Mouse (Mus musculus): ENCODE measurements around the gene Sypl. TPM values are rescaled to one million over a fixed set of nuclear protein-coding genes. Genes with fewer than 3 reads are reported as not detected.

Gene Sypl
- polyA plus RNA-seq, 1 experiment from 2014 or later: 176 TPM

DNA sequence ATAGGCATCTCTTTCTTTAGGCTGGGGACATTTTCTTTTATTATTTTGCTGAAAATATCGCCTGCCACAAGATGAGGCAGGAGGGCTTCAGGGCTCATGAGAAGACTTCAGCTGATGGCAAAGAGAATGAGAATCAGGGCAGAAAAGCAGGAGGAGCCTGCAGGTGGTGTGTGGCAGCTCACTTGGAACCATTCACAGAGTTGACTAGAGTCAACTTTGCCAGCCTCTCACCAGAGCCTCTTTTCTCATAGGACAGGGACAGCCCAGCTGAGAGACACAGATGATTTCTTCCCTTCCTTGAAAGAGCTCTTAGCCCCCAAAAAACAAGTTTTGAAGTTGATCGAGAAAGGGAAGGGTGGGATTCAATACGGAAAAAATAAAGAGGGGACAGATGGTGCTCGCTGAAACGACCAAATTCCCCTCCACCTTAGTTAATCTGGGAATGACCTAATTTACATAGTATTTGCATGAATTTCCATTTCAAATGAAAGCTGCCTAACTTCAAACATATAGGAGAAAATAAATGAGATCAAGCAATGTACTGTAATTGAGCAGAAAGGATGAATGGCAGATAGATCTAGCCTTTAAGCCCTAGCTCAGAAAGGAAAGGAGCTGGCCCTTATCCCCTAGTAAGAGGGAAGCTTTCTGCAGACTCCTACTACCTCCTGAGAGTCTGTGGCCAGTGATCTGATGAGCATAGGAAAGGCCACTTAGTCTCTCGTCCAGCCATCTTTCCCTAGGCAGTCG, 60.5 kb downstream of the Sypl start:
- TF ChIP-seq CTCF (IDR thresholded peaks at IDR 0.05; ENCODE audit: low read depth): no peak
- Histone ChIP-seq H3K27ac (ENCODE audit: low read depth, low read length) (no peak overlapping the region), H3K9ac (ENCODE audit: low read depth, low read length) (no peak overlapping the region), H3K4me2 (replicated peaks; ENCODE audit: low read depth) (no peak overlapping the region), H3K36me3 (ENCODE audit: control insufficient read depth, insufficient read depth) (no peaks in the 10 kb centered on the region), H3K9me3 (ENCODE audit: control insufficient read depth) (no peaks in the 10 kb centered on the region), H3K27me3 (replicated peaks; ENCODE audit: control insufficient read depth, insufficient read depth, low read length) (no peaks in the 10 kb centered on the region), H3K4me1 (replicated peaks; ENCODE audit: control insufficient read depth, insufficient read depth, low read length) (no peaks in the 10 kb centered on the region), H3K4me3 (ENCODE audit: low read depth, low read length) (no peak overlapping the region)
- 65% methylated on average over 7 of the region's 7 CpGs for WGBS
- no peak for ATAC-seq

GRCm38 (mm10) chr12:33015103-33015502, 61.4 kb downstream of the Sypl start:
- Histone ChIP-seq H3K9me3 (ENCODE audit: control insufficient read depth) (no peaks in the 10 kb centered on the region), H3K27me3 (replicated peaks; ENCODE audit: control insufficient read depth, insufficient read depth, low read length) (no peaks in the 10 kb centered on the region), H3K4me2 (replicated peaks; ENCODE audit: low read depth) (no peak overlapping the region), H3K9ac (ENCODE audit: low read depth, low read length) (no peak overlapping the region), H3K4me1 (replicated peaks; ENCODE audit: control insufficient read depth, insufficient read depth, low read length) (no peaks in the 10 kb centered on the region), H3K4me3 (ENCODE audit: low read depth, low read length) (no peak overlapping the region), H3K27ac (ENCODE audit: low read depth, low read length) (no peak overlapping the region), H3K36me3 (ENCODE audit: control insufficient read depth, insufficient read depth) (no peaks in the 10 kb centered on the region)
- no peak for TF ChIP-seq CTCF (IDR thresholded peaks at IDR 0.05; ENCODE audit: low read depth)
- WGBS: 67% methylated on average over 1 of the region's 1 CpGs
- peak; percentile 41; the same call in 1 of the 2 replicates for ATAC-seq

GRCm38 (mm10) chr12:33016824-33017705, 63.4 kb downstream of the Sypl start:
- TF ChIP-seq CTCF (IDR thresholded peaks at IDR 0.05; ENCODE audit: low read depth): no peak

DNA sequence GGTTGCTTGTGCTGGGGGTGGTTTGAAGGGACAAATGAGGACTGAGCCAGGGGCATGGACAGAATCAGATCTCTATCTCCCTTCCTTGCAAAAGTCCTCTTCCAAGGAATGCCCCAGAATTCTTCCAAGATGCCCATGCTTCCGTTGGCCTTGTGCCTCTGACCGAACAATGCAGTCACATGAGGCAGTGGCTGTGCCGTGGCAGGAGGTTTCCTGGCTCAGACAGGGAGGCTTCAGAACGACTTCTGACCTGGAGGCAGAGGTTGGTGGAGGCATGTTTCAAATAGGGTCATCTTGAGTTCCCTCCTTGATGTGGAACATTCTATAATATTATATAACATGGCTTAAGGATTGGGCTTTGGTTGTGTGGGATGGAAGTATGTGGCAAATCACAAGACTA, 64.9 kb downstream of the Sypl start:
- 68% methylated on average over 4 of the region's 4 CpGs for WGBS
- H3K27me3 ChIP-seq (replicated peaks; ENCODE audit: control insufficient read depth, insufficient read depth, low read length): no peaks in the 10 kb centered on the region
- no peaks in the 10 kb centered on the region for H3K9me3 ChIP-seq (ENCODE audit: control insufficient read depth)
- H3K27ac ChIP-seq (ENCODE audit: low read depth, low read length): no peak overlapping the region
- H3K36me3 ChIP-seq (ENCODE audit: control insufficient read depth, insufficient read depth): no peaks in the 10 kb centered on the region
- no peaks in the 10 kb centered on the region for H3K4me1 ChIP-seq (replicated peaks; ENCODE audit: control insufficient read depth, insufficient read depth, low read length)
- no peak for ATAC-seq
- no peak for TF ChIP-seq CTCF (IDR thresholded peaks at IDR 0.05; ENCODE audit: low read depth)
- H3K4me2 ChIP-seq (replicated peaks; ENCODE audit: low read depth): no peak overlapping the region
- no peak overlapping the region for H3K9ac ChIP-seq (ENCODE audit: low read depth, low read length)
- no peak overlapping the region for H3K4me3 ChIP-seq (ENCODE audit: low read depth, low read length)

More at GRCm38 (mm10) chr12:33016824-33017705, 63.4 kb downstream of the Sypl start:
- Histone ChIP-seq H3K4me3 (ENCODE audit: low read depth, low read length) (no peak overlapping the region), H3K36me3 (ENCODE audit: control insufficient read depth, insufficient read depth) (no peaks in the 10 kb centered on the region), H3K9me3 (ENCODE audit: control insufficient read depth) (no peaks in the 10 kb centered on the region), H3K27ac (ENCODE audit: low read depth, low read length) (no peak overlapping the region), H3K4me2 (replicated peaks; ENCODE audit: low read depth) (no peak overlapping the region), H3K4me1 (replicated peaks; ENCODE audit: control insufficient read depth, insufficient read depth, low read length) (no peaks in the 10 kb centered on the region), H3K9ac (ENCODE audit: low read depth, low read length) (no peak overlapping the region), H3K27me3 (replicated peaks; ENCODE audit: control insufficient read depth, insufficient read depth, low read length) (no peaks in the 10 kb centered on the region)
- no peak for ATAC-seq
- WGBS: 63% methylated on average over 7 of the region's 7 CpGs

DNA sequence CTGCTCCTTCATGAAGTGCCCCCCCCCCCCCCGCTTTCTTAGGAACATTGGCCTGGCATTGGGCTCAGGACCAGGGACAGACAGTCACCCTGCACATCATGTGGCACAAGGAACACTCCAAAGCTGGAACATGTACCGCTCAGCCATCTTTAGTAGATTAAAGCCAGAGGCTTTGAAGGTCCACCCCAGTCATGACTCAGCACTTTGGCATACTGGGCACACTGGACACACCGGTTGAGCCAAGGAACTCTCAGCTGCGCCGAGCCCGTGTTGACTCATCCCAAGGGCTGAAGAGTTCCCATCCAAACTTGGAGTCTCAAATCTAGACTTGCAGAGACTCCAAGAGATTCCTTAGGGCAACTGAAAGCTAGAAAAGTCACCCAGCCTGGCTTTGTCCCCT, 66.3 kb downstream of the Sypl start:
- ATAC-seq: no peak
- Histone ChIP-seq H3K9me3 (ENCODE audit: control insufficient read depth) (no peaks in the 10 kb centered on the region), H3K36me3 (ENCODE audit: control insufficient read depth, insufficient read depth) (no peaks in the 10 kb centered on the region), H3K9ac (ENCODE audit: low read depth, low read length) (no peak overlapping the region), H3K27ac (ENCODE audit: low read depth, low read length) (no peak overlapping the region), H3K4me2 (replicated peaks; ENCODE audit: low read depth) (no peak overlapping the region), H3K4me3 (ENCODE audit: low read depth, low read length) (no peak overlapping the region), H3K4me1 (replicated peaks; ENCODE audit: control insufficient read depth, insufficient read depth, low read length) (no peaks in the 10 kb centered on the region), H3K27me3 (replicated peaks; ENCODE audit: control insufficient read depth, insufficient read depth, low read length) (no peaks in the 10 kb centered on the region)
- 80% methylated on average over 6 of the region's 6 CpGs for WGBS
- no peak for TF ChIP-seq CTCF (IDR thresholded peaks at IDR 0.05; ENCODE audit: low read depth)

DNA sequence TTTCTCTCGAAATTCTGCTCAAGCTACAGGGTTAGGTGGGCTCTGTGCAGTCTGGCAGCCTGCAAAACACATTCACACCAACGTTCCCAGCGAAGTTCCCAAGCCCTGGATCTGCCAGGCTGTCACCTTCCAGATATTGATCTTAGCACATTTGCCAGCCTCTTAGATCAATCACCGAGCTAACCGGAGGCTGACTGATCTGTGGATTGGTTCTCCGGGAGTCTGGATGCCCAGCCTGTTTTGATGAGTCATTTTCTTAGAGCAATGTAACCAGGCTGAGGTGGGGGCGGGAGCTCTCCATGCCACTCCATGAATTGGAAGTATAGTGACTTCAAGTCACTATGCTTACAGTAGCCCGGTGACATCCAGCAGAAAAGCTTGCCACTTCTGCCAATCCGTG, 67.4 kb downstream of the Sypl start:
- Histone ChIP-seq H3K4me3 (ENCODE audit: low read depth, low read length) (no peak overlapping the region), H3K4me1 (replicated peaks; ENCODE audit: control insufficient read depth, insufficient read depth, low read length) (no peaks in the 10 kb centered on the region), H3K9ac (ENCODE audit: low read depth, low read length) (no peak overlapping the region), H3K4me2 (replicated peaks; ENCODE audit: low read depth) (no peak overlapping the region), H3K36me3 (ENCODE audit: control insufficient read depth, insufficient read depth) (no peaks in the 10 kb centered on the region), H3K27me3 (replicated peaks; ENCODE audit: control insufficient read depth, insufficient read depth, low read length) (no peaks in the 10 kb centered on the region), H3K9me3 (ENCODE audit: control insufficient read depth) (no peaks in the 10 kb centered on the region), H3K27ac (ENCODE audit: low read depth, low read length) (no peak overlapping the region)
- TF ChIP-seq CTCF (IDR thresholded peaks at IDR 0.05; ENCODE audit: low read depth): no peak
- ATAC-seq: no peak
- 78% methylated on average over 9 of the region's 9 CpGs for WGBS
